Mouse (Mus musculus) cerebellum, adult 11-12 months (tissue): Measurements from ENCODE around the gene Ppa1.

Experiments used
- DNase-seq: peaks from one replicate; pipeline ENCODE4 v3.0.0; 2022

Ppa1 gene

DNA sequence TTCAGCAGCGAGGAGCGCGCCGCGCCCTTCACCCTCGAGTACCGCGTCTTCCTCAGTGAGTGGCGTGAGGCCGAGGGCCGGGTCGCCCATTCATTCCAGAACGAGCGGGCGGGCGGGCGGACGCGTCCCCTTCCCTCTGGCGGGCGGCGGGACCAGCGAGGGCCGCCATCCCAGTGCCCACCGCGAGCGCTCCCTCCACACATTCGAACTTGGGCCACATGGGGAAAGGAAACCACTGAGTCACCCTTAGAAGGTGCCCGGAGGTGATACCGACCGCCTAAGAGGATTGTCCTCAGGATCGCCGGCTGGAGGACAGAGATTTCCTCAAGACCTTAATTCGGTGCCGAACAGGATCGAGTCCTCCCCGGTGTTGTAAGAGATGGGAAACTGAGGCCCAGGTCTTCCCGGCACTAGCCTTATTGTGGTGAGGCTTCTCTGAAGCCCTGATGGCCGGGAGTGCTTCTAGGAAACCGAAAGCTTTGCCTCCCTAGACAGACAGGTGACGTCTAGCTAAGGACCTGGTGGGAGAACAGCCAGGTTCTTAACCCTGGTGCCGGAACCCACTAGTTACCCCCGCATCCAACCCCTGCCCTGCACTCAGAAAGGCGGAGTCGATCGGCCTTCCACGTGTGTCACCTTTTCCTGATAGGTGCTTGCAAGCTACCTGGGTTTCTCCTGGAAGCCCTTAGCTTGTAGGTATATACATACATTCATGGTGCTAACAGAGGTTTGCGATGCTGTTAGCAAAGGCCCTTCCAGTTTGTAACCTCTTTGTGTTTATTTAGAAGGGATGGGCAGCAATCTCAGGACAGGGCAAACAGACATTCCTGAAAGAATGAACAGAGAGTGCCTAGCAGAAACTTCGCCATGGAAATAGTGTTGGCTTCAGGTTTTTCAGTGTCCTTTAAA, 639 bp downstream of the Ppa1 start:
- DNase-seq = no peak

DNA sequence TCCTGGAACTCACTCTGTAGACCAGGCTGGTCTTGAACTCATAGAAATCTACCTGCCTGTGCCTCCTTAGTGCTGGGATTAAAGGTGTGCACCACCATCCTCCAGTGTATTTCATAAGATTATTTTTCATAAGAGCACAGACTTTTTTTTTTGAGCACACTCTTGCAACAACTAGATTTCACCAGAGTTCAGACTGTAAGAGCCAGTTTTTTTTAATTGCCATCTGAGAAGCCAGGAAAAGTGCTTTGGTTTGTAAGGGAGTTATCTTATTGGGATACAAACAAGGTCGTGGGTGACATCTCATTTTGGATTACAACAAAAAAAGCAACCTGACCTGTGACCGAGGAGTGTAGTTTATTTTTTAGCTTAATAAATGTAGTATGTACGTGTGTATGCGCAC, 5.8 kb downstream of the Ppa1 start:
- DNase-seq = no peak

DNA sequence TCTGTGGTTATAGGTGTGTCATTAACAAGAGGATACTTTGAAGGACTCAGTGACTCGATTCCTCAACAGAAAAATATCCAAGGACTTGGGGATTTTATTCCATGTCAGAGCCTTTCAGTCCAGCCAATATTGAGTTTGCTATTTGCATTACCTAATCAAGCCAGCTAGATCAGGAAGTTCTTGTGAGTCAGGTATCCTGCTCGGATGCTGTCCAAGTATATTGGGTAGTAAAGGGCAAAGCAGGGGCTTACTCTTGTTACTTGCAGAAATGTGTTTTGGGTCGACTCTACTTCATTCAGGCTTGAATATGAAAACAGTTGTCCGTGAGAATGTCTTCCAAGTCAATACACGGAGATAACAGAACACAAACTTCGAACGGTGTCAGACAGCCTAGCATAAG, 6.3 kb downstream of the Ppa1 start:
- no peak for DNase-seq

DNA sequence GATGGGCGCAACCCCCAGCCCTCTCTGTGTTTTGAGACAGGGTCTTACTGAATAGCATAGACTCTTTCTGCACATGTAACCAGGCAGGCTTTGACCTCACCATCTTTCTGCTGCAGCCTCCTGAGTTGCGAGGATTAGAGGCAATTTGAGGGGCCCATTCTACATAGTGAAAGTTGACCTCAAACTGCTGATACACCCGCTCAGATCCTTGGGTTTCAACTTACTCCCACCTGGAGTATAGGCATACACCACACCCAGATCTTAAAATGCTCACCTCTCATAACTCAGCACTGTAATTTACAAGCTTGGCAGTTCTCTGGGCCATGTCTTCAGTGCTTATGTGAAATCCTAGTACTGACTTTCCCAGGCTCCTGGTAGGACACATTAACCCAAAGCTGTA, 6.8 kb downstream of the Ppa1 start:
- DNase-seq = no peak

DNA sequence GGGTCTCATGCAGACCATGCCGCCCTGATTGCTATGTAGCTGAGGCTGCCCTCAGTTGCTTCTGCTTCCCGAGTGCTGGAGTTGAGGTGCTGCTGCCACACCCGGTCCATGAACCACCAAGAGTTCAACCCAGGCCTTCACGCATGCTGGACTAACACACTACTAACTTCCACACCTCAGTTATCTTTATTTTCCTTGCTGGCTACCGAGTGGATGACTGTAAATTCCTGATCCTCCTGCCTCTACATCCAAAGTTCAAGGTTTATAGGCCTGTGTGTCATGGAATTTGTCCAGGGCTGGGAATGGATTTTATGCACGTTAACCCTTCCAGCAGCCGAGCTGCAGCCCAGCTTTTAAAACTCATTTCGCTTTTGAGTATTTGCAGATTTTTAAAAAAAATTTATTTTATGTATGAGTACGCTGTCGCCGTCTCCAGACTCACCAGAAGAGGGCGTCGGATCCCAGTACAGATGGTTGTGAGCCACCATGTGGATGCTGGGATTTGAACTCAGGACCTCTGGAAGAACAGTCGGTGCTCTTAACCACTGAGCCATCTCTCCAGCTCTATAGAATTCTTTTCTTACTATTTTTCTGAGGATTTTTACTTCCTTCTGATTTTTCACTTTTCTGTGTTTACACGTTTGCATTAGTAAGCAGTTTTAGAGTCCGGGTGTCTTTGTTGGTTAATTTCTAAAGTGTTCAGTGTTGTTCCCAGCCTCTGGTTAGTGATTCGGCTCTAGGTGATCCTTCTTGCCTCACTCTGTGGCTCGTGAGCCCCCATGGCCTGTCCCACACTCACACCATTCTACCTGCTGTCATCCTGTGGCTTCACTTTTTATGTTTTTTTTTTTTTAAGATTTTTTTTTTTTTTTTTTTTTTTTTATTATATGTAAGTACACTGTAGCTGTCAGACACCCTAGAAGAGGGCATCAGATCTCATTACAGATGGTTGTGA, 8.9 kb downstream of the Ppa1 start:
- no peak for DNase-seq

DNA sequence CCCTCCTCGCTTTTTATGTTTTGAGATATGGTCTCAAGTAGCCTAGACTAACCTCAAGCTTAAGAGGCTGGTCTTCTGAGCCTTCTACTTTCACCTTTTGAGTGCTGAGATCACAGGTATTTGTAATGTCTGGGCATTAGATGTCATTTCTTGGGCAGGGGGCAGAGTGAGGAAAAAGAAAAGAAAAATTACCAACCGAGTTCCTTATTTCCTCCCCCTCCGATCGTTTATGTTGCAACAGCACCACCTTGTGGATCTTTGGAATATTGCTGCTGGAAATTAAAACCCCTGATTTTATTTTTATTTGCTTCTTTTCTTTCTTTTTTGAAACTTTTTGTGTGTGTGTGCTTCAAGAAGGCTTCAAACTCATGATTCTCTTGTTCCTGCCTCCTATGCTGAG, 9.6 kb downstream of the Ppa1 start:
- DNase-seq = no peak

DNA sequence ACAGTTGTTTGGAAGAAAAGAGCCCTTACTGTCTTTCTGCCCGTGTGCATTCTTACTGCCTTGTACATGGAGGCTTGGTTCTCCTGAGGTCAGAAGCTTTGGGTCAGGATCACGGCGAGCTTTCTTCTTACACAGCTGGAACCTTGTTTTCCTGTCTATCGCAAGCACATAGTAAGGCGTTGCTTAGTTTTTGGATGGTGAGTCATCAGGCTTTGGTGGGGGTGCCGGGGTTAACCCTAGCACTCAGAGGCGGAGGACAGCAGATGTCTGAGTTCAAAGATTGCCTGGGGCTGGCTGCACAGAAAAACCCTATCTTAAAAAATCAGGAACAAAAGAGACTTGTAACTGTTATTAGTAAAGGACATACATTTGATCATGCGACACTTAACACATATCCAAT, 13.5 kb downstream of the Ppa1 start:
- DNase-seq = no peak

DNA sequence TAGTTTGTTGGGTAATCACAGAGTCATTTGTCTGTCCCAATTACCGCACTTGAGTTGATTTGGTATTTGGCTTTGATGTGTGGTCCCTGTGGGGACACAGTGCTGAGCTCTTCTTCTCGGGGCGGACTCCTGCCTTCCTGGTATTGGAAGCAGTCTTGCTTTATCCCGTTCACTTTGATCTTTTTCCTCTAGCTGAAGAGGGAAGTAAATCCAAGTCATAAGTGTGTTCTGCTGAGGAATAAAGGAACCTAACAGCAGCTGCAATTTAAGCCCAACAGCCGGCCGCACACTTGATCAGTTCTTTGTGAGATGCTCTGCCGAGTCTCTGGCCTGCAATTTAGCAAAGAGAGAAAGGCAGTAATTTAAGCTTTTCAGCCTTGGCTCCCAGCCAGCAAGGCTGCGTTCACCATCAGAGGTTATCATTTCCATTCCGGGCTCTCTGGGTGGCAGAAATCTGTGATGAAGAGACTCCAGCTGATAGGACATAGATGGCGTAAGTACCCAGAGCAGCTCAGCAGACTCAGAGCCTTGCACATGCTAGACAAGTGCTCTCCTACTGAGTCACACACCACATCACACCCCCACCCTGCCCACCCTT, 14.1 kb downstream of the Ppa1 start:
- no peak for DNase-seq

DNA sequence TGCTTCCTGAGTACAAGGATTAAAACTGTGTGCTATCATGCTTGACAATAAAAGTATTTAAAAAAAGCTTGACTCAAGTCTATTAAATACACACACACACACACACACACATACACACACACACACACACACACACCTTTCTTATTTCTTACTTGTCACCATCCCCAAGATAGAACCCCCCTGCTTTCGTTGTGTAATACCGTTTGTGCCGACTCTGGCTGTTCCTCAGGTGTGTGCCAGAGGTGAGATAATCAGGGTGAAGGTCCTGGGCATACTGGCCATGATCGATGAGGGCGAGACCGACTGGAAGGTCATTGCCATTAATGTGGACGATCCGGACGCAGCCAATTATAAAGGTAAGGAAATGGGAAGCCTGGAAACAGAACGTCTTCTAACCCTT, 16.8 kb downstream of the Ppa1 start:
- DNase-seq = no peak

DNA sequence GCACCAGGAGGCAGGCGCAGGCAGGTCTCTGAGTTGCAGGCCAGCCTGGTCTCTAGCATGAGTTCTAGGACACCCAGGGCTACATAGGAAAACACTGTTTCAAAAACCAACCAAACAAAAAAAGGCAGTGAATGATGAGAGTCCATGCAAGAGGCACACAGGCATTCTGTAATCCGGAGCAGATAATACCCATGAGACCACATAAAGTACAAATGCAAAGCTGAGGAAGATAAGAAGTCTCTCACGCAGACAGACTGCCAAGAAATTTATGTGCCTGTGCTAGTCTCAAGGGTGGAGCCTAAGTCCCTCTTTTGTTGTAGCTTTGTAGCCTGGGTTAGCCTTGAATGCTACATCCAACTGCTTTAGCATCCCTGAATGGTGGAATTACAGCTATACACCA, 17.3 kb downstream of the Ppa1 start:
- DNase-seq = no peak

DNA sequence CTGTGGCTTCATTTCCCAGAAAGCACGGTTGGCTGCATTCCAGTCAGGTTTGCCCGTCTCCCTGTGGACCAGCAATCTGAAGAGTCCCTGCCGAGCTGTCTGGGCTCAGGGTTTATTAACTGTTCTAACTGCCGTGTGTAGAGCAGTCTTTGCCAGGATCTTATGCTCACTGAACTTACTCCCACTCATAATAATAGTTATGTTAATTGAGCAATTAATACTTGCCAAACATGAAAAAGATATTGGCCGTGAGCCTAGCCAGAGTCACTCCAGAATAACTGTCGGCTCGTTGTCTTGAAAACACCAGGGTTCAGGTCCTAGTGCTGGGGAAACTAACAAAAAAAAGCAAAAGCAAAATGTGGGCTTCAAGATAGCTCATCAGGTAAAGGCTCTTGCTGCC, 20.9 kb downstream of the Ppa1 start:
- no peak for DNase-seq

DNA sequence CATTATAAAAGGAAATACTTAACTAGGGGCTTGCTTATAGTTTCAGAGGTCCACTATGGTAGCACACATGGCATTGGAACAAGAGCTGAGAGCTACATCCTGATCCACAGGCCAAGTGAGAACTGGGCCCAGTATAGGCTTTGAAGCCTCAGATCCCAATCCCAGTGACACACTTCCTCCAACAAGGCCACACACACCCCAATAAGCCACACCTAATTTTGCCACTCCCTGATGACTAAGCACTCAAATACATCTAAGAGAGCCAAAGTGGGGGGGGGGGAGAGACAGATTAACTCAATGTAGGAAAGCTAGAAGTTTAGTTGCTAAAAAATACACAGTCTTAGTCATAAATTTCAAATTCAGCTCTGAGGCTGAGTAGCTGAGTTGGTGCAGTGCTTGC, 21.5 kb downstream of the Ppa1 start:
- DNase-seq = no peak

DNA sequence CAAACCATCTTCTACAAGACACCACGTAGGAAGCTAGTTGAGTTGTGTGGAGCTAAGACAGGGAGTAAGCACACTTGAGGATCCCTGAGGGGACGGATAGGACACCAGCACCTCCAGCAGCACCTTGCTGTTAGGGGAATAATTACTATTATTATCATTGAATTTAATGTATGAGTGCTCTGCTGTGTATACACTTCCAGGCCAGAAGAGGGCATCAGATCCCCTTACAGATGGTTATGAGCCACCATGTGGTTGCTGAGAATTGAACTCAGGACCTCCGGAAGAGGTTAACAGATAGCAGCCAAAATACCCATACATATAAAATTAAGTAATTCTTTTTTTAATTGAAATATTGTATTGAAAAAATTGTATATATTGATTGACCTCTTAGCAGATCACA, 22.4 kb downstream of the Ppa1 start:
- DNase-seq = no peak

DNA sequence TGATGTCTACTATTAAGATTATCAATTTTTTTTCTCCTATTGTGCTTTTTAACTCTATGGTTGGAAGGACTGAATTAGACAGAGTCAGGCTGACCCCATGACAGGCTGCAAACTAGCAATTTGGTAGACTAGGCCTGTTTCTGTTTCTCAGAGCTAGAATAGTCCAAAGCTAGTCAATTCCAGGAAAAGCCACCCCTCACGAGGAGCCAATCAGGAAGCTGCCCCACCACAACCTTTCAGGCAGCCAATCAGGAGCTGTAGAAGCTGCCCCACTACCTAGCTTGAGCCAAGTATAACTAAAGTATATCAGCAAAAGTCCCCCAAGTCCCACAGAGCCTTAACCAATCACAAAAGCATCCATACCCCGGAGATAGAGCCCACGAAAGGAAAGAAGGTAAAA, 27.6 kb downstream of the Ppa1 start:
- no peak for DNase-seq

DNA sequence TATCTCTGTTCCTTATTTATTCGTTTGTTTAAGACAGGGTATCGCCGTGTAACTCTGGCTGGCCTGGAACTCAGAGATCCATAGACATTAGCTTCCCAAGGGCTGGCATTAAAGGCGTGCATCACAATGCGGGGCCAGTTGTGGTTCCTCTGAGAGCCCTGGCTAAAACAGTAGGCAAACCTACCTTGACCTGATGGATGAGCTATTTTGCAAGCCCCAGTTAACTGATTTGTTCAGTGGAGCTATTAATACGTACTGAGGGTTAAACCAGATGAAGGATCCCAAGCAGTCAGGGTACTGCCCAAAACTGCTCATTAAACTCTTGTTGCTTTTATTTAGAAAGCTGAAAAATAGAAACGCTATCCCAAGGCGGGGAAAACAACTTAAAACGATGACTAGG, 31.2 kb downstream of the Ppa1 start:
- DNase-seq = peak; percentile 21

DNA sequence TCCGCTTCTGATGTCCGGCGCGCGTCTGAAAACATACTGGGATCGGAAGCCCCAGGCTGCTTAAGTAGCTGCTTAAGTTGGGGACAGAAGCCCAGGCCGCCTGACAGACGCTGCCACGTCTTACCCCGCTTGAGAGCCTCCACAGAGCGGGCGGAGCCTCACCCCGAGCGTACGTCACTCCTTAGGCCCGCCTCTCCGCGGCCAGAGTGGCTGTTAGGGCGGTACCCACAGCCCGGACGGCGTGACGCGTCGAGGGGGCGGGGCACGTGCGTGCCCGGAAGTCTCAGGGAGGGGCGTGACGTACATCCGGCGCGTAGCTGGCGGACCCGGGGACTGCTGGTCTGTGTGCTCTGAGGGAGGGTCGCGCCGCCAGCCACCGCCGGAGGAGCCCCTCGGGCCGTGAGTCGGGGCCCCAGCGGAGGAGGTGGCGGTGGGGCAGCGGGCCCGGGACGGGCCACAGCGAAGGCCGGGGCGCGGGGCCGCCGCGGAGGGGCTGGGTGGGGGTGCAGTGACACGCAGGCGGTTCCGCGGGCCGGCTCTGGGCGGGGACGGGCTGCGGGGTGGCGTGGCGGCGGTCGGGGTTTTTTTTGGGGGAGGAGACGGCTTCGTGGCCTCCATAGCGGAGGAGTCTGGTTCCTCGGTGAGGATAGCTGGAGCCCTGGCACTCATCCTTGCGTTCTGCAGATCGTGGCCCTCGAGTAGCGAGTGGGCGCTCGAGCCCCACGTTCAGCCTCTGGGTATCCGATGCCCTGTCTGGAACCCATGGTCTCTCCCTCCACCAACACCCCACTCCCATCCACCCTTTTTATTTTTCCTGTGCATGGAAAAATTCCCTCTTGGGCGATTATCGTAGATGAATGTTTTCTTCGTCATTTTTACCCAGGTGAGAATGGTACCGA, 31.9 kb downstream of the Ppa1 start, which contains the start of gene Sar1a:
Gene Sar1a (plus strand): TSS at position 285 of the 899 bp plus-strand sequence.
- peak; percentile 98 for DNase-seq

DNA sequence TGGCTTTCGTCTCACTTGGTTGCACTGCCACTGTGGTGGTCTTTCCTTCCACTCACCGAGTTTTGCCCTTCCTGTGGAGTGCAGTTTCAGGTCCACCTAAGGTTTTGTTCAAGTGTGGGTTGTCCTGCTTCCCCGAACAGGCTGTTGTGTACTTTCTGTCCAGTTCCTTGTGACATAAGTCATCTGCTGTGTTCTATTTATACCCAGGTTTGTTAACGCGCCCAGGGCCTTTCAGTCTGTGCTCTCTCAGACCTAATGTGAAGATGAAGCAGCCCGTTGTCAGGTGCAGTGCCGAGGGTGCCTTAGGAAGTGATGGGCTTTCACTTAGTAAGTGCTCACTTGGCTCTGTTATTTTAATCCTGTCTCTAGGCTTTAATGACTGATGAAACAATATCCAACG, 41.1 kb downstream of the Ppa1 start:
- no peak for DNase-seq

DNA sequence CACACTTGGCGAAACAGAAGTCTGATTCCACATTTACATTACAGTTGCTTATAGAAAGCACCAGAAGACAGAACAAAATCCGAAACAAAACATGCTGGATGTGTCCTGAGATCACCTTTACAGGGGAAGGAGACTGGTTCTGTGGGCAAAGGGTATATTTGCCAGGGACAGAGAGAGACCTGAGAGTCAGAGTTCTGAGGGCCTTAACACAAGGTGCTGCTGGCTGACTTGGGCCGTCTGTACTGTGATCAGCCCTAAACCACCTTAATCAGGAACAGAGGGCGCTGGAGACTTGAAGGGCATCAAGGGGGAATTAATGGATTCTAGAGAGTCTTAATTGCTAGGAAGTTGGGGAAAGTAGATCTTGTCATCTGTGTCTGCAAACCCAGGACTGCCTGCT, 45.2 kb downstream of the Ppa1 start:
- DNase-seq = no peak

DNA sequence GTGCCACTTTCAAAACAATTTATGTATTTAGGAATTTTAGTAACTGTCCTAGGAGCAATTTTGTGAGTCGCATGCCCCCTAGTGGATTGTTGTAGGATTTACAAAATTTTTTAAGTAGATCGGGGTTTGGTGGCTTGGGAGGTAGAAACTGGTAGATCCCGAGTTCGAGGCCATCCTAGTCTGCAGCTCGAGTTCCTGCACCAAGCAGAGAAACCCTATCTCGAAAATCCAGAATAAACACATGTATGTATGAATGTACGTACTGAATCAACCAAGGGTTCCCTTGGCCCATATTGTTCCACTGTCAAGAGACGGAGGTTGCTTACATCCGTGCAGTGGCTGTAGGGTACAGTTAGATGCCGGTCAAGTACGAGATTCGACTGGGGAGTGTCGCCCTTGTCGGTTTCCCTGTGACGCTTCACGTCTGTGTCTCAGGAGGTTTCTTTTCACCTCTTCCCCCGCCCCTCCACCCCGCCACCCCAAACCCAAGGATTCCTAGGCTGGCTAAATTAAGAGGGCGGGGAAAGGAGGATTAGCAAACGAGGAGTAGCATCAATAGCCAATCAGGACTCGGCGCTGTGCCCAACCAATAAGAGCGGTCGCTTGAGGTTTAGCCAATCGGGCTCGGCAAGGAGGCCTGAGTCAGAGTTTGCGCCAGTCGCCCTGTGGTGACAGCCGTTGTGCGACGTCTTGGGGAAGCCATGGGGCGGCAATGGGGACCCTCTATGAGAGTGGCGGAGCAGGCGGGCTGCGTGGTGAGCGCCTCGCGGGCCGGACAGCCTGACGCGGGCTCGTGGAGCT, 46.7 kb downstream of the Ppa1 start, which contains the start of gene Tysnd1:
Gene Tysnd1 (plus strand): TSS at position 645 of the 801 bp plus-strand sequence.
- peak; percentile 97 for DNase-seq

DNA sequence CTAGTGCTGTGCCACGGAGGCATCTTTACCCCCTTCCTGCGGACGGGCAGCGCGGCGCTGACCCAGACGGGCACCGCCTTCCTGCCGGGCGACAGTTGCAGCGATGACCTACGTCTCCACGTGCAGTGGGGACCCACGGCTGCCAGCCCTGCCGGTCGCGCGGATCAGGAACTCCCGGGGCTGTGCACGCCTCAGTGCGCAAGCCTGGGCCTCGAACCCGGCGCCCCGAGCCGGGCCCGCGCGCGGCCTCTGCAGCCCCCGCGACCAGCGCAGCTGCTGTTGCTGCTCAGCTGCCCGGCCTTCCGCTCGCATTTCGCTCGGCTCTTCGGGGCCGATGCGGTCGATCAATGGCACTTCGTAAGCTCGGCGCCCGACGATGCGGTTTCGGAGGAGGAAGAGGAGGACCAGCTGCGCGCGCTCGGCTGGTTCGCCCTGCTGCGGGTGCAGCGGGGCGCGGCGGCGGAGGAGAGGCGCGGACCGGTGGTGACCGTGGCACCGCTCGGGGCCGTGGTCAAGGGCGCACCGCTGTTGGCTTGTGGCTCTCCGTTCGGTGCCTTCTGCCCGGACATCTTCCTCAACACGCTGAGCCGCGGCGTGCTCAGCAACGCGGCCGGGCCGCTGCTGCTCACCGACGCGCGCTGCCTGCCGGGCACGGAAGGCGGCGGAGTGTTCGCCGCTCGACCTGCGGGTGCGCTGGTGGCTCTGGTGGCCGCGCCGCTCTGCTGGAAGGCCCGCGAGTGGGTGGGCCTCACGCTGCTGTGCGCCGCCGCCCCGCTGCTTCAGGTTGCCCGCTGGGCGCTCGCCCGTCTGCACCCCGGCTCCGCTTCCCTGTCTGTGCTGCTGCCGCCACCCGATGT, 47.6 kb downstream of the Ppa1 start:
- DNase-seq = no peak

DNA sequence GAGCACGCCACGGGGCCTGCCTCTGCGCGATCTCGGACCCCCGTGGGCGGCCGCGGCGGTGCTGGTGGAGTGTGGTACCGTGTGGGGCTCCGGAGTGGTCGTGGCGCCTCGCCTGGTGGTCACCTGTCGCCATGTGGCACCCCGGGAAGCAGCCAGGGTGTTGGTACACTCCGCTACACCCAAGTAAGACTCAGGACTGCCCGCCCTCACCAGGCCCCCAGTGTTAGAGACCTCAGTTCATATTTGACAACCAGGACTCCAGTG, 48.1 kb downstream of the Ppa1 start:
- peak; percentile 41 for DNase-seq
